Mouse (Mus musculus) cerebellum, adult 2 months (tissue): ENCODE measurements around the gene Clpp. TPM values are rescaled to one million over a fixed set of nuclear protein-coding genes. Genes with fewer than 3 reads are reported as not detected.

Source experiments
- DNase-seq, 2 experiments: peaks; one replicate each; pipeline ENCODE4 v3.0.0; 2021
- H3K27ac ChIP-seq: fragments of 200-500 bp; 2 replicates; pipeline ENCODE4 v1.5.1; 2012; ENCODE audit warnings: low read length, control low read depth, inconsistent platforms; ENCODE audit not compliant: insufficient read depth
- H3K27me3 ChIP-seq: fragments of 200-500 bp; 2 replicates; pipeline ENCODE4 v1.6.1; 2012; ENCODE audit warnings: inconsistent platforms, mild to moderate bottlenecking, low read length, moderate library complexity; ENCODE audit not compliant: control insufficient read depth, insufficient read depth
- H3K4me1 ChIP-seq: fragments of 200-500 bp; 2 replicates; pipeline ENCODE4 v1.6.1; 2011; ENCODE audit warnings: low read length; ENCODE audit not compliant: control insufficient read depth, insufficient read depth
- H3K4me3 ChIP-seq: fragments of 200-500 bp; replicated peaks from 2 replicates; pipeline ENCODE3; 2011; ENCODE audit warnings: mild to moderate bottlenecking, low read depth, low read length, control low read depth; ENCODE audit not compliant: insufficient read depth
- CTCF ChIP-seq: fragments of 200-500 bp; IDR thresholded peaks from 2 replicates; pipeline ENCODE4 v1.5.1; 2011; ENCODE audit warnings: low read depth, mild to moderate bottlenecking, control low read depth, low read length, moderate library complexity, borderline replicate concordance; ENCODE audit not compliant: insufficient read depth
- POLR2A ChIP-seq: fragments of 200-500 bp; IDR thresholded peaks from 2 replicates; pipeline ENCODE4 v1.6.1; 2011; ENCODE audit warnings: low read length, control low read depth, borderline replicate concordance; ENCODE audit not compliant: insufficient read depth
- WGBS: fragments of 180-500 bp; shearing (Covaris S2); methylation state at CpG from one replicate; pipeline ENCODE4 v1.1.7; 2018; 5-methylcytosine and 5-hydroxymethylcytosine counted together
- polyA plus RNA-seq: library from polyadenylated mRNA; depleted of rRNA; stranded (reverse); fragments of >200 nt; gene quantifications from 2 replicates; pipeline ENCODE4 v1.2.3, GENCODE M21; 2012

Clpp gene
- polyA plus RNA-seq, 1 experiment = 167 TPM

DNA sequence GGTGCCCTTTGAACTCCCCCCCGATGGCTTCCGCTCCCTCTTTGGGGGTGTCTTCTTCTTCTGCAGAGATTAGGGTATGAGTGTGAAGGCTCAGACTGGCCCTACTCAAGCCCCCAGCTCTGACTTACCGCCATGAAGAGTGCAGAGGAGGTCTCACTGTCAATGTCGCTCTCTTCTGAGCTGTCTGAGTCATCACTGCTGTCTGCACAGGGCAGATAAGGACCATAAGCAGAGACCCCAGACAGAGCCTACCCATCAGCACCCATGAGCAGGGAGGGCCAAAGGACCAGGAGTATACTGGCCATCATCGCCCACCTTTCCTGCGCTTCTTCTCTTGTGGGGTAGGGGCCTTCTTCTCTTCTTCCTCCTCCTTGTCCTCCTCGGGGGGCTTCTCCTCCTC, 13.9 kb downstream of the Clpp start:
- TF ChIP-seq POLR2A (no peak), CTCF (no peak)
- Histone ChIP-seq H3K27ac (no peak overlapping the region), H3K4me3 (no peak overlapping the region), H3K27me3 (no peaks in the 10 kb centered on the region), H3K4me1 (no peaks in the 10 kb centered on the region)
- no peak for DNase-seq
- WGBS = 98% methylated on average over 7 of the region's 7 CpGs

DNA sequence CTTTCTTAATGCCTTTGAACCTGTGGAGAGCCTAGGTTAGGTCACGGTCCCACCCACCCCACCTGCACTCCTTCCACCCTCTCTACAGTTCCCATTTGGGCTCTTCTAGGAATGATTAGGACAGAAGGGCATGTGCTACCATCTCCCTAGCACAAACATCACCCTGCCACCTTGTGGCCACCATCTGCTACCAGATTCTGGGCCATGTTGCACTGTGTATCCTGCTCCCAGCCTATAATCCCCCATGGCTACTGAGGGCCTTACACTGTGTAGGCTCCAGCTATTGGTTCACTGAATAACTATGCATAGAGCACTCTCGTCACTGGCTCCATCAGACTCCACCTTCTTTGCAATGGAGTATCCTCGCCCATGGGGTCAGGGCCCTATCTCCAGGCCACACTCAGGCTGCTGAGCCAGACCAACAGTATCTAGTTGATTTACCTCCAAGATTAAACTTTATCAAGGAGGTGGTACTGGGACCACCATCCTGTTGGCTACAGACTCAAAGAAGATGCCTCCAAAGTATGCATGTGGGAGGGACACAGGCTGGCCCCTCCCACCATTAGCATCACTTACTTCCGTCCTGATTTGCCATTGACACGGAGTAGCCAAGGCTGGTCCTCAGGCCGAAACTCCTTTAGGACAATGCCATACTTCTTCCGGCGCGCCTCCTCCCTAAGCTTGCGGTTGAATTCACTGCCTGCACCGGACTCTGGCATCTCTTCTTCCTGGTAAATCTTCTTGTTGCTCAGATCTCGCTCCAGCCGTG, 17.2 kb downstream of the Clpp start:
- no peak for DNase-seq
- TF ChIP-seq CTCF = peak; percentile 11; the same call in 1 of the 2 replicates
- TF ChIP-seq POLR2A = no peak
- Histone ChIP-seq H3K27ac (no peak overlapping the region), H3K27me3 (no peaks in the 10 kb centered on the region), H3K4me3 (no peak overlapping the region), H3K4me1 (no peaks in the 10 kb centered on the region)
- 92% methylated on average over 13 of the region's 13 CpGs for WGBS

DNA sequence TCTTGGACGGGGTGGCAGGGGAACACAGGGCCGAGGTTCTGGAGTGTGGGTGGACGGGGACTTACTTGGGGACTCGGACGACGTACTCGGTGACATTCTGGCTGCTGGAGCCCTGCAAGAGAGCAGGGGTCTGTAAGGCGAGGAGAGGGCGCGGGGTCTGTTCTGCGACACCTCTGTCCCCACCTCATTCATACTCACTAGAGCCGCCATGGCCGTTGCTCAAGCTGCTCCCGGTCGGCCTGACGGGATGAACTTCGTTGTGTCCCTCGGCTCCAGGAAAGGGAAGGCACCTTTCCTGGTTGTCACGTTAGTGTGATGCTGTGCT, 20.8 kb downstream of the Clpp start:
- Histone ChIP-seq H3K4me3 (peak overlapping the region; percentile 96), H3K27ac (peak overlapping the region; percentile 12; the same call in 1 of the 2 replicates), H3K27me3 (no peaks in the 10 kb centered on the region), H3K4me1 (no peaks in the 10 kb centered on the region)
- TF ChIP-seq POLR2A = no peak
- TF ChIP-seq CTCF = no peak
- WGBS = under 1% methylated on average over 19 of the region's 19 CpGs
- DNase-seq = no peak

DNA sequence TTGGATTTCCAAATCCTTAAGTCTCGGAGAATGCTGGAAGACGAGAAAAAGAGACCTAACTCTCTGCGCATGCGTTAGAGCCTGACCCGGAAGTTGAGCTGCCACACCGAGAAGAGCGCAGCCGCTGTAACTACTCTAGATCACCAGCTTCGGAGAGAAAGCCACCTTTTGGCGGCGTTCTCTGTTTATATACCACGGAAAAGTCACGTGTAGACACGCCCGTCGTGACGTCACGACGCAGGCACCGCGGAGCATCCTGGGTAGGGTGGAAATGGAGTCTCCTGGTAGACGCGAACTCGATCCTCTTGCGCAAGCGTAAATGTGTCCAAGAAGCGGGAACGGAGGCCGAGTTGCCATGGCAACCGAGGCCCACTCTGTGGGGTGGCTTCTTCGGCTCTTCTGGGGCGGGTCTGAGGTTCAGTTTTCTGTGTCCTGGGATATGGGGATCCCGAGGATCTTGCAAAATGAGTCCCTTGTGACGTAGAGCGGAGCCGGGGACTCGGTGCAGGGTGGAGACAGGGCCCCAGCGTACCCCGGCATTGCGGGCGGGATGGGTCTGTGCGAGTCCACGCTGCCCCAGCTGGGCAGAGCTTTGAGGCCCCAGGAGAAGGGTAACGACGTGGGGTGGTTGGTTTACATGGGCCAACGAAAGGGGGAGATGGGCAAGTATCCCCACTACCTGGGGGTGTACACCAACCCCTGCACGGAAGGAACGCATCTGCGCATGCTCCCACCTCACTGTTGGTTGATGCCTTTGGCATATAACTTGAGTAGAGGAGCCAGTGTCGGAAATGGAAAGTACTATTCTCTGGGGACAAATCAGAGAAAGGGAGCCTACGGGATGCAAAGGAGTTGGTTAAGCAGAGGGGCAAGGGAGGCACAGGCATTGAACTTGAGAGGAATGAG, 21.4 kb downstream of the Clpp start, which contains the start of the genes Gtf2f1 and Gm17949:
Gene Gtf2f1, minus strand, starts transcription at position 53 of the 906 bp plus-strand sequence.
Gene Gm17949, plus strand, starts transcription at position 234 of the 906 bp plus-strand sequence.
- DNase-seq = peak; percentile 94 to 96
- H3K4me3 ChIP-seq = peak within 1 kb of the TSS; percentile 96
- under 1% methylated on average over 51 of the region's 51 CpGs for WGBS
- TF ChIP-seq POLR2A (peak; percentile 99), CTCF (no peak)
- H3K27ac ChIP-seq = peak within 1 kb of the TSS; percentile 69
- no peaks in the 10 kb centered on the region for H3K27me3 ChIP-seq
- H3K4me1 ChIP-seq = no peaks in the 10 kb centered on the region

DNA sequence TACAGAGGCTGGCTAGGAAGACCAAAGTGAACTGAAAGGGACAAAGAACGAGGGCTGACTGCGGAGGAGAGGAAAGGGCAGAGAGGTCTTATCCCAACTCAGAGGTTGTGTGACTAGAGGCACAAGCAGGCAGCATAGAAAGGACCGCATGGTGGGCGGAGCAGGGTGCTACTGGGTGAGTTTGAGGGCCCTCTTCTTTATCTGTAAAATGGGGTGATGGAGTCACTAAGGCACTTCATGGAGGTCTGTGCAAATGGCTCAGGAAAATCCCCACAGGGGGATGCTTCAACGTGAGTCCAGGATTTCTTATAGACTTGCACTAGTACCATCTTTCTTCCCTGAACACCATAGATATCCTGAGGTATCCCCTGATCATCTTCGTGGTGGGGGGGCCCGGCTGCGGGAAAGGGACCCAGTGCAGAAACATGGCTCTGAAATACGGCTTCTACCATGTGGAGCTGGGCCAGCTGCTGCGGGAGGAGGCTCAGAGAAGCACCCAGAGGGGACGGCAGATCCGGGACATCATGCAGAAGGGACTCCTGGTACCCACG, 22.2 kb downstream of the Clpp start:
- WGBS = 59% methylated on average over 13 of the region's 13 CpGs
- TF ChIP-seq POLR2A (no peak), CTCF (no peak)

DNA sequence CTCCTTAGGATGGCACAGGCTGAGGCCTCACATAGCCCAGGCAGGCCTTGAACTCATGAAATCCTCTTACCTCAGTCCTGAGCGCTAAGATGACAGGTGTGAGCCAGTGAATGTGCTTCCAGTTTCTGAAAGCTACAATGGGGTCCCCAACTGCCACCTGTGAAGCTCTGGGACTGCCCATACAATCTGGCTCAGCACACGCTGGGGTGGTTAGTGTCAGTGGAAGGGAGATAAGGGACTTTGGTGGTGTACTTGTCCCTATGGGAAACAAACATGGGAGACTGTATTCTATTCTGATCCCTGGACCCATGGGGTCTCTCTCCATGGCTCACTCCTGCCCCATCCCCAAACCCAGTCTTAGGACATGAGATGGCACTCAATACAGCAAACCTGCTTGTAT, 29.6 kb downstream of the Clpp start:
- TF ChIP-seq POLR2A = no peak
- no peak for TF ChIP-seq CTCF
- H3K4me1 ChIP-seq = no peaks in the 10 kb centered on the region
- WGBS = 81% methylated on average over 2 of the region's 2 CpGs

More for the DNA sequence above, 22.2 kb downstream of the Clpp start:
- no peak overlapping the region for H3K27ac ChIP-seq
- H3K27me3 ChIP-seq = no peaks in the 10 kb centered on the region
- peak in 1 of 2 experiments; percentile 32 for DNase-seq
- H3K4me3 ChIP-seq = peak overlapping the region; percentile 96
- H3K4me1 ChIP-seq = no peaks in the 10 kb centered on the region

DNA sequence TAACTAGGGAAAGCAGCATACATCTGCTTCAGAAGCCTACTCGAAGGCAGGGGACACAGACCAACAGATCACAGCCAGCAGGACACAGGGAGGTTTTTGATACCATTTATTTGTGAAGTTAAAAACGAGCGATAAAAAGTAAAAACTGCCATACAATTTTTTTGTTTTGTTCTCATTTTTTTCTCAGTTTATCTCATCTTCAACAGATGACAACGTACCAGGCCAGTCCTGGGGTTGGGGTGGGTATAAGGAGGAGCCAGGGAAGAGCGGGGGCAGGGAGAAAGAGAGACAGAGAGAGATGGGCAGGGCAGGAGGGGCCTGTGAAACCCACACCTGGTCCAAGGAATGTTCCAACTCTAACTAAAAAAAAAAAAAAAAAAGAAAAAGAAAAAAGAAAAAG, 30.9 kb downstream of the Clpp start:
- Histone ChIP-seq H3K4me3 (no peak overlapping the region), H3K27ac (no peak overlapping the region), H3K27me3 (no peaks in the 10 kb centered on the region), H3K4me1 (no peaks in the 10 kb centered on the region)
- no peak for TF ChIP-seq CTCF
- TF ChIP-seq POLR2A = no peak
- DNase-seq = no peak
- 86% methylated on average over 5 of the region's 5 CpGs for WGBS

More for the DNA sequence above, 29.6 kb downstream of the Clpp start:
- no peaks in the 10 kb centered on the region for H3K27me3 ChIP-seq
- DNase-seq = no peak
- no peak overlapping the region for H3K27ac ChIP-seq
- H3K4me3 ChIP-seq = no peak overlapping the region

DNA sequence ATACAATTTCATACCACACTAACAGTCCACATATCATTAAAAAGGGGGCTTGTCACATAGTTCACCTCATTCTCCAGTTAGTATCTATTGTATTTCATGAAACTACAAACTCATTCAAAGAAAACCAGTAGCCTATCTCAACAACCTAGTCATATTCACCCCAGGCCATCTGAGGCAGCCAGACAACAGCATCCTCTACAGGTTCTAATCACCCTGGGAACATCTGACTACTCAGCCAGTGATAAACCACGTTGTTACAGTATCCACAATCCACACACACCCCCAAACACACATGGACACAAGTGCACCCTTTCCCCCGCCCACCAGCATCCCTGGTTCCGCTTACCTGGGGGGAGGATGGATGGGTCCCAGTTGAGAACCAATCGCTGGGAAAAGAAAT, 37.4 kb downstream of the Clpp start:
- 82% methylated on average over 4 of the region's 4 CpGs for WGBS
- H3K27me3 ChIP-seq = no peaks in the 10 kb centered on the region
- H3K27ac ChIP-seq = no peak overlapping the region
- H3K4me3 ChIP-seq = no peak overlapping the region
- TF ChIP-seq POLR2A = no peak
- no peak for TF ChIP-seq CTCF
- no peak for DNase-seq
- H3K4me1 ChIP-seq = peaks cover 8% of the 10 kb centered on the region
